Mouse (Mus musculus) R1 (cell line): ENCODE measurements around the gene Farp1.

ENCODE experiments used
- DNase-seq: peaks from one replicate; pipeline ENCODE4 v3.0.0-alpha.2; 2018; ENCODE audit warnings: low read depth, low spot score

The Farp1 gene

DNA sequence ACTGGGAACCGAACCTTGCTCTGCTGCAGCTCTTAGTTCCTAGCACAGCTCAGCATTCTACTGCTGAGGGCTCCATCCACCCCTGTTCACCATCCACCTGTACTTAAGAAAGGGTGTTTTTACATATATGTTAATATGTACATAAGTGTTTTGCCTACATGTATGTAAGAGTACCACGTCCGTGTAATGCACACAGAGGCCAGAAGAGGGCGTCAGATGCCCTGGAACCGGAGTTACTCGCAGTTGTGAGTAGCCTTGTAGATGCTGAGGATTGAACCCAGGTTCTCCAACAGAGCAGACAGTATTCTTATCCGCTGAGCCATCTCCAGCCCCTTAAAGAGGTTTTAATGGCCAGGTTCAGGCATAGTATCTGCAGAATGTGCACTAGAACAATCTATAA lies 183.6 kb downstream of the Farp1 start:
- DNase-seq = peak; percentile 68

GRCm38 (mm10) chr14:121219226-121220039 lies 184.4 kb downstream of the Farp1 start:
- peak; percentile 56 for DNase-seq

DNA sequence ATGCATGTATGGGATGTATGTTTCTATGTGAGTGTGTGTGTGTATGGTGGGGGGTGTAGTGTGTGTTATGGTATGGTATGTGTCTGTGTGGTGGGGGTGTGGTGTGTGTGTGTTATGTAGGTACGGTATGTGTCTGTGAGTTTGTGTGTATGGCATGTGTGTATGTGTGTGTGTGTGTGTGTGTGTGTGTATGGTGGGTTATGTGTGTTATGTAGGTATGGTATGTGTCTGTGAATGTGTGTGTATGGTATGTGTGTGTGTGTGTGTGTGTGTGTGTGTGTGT lies 185.0 kb downstream of the Farp1 start:
- DNase-seq = no peak

GRCm38 (mm10) chr14:121220723-121221122 lies 185.7 kb downstream of the Farp1 start:
- DNase-seq = peak; percentile 47

DNA sequence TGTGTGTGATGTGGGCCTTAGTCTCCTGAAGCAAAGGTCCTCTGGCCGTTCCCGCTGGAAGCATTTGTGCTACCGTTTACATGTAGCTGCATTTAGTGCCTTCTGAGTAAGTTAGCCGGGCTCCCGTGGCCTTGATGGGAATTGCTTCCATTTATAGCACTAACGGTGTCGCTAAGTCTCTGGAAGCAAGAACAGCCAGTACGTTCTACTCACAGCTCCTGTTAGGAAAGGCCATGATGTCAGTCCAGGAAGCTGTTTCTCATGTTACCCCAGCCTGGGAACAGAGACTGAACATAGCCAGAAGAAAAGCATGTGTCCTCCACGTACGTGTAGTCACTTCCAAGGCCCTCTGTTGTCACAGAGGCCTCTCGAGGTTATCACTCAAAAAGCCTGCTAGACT lies 190.8 kb downstream of the Farp1 start:
- no peak for DNase-seq

- no peak for DNase-seq
These were observed 194.2 kb downstream of the Farp1 start for GRCm38 (mm10) chr14:121229036-121229773.

GRCm38 (mm10) chr14:121231232-121231631 lies 196.2 kb downstream of the Farp1 start:
- no peak for DNase-seq

DNA sequence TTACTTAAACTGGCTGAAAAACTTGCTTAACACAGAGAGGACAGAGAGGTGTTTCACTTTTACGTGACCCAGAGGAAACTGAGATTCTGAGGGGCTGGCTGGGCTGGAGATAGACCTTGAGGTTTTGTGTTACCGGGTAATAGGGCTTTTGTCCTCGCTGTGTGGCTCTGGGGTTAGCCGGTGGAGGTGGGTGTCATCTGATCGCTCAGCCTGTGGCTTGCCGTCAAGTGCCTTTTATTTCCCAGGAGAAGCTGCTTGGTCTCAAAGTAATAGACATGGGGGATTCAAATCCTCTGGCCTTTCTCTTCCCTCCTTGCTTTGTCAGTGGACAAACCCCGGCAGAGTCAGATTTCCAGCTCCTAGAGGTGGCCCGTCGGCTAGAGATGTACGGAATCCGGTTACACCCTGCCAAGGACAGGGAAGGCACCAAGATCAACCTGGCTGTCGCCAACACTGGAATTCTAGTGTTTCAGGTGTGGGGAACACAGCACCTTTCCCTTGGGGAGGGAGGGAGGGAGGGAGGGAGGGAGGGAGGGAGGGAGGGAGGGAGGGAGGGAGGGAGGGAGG lies 199.8 kb downstream of the Farp1 start:
- DNase-seq = no peak

GRCm38 (mm10) chr14:121236736-121237135 lies 201.7 kb downstream of the Farp1 start:
- no peak for DNase-seq

- DNase-seq = no peak
These were observed 203.7 kb downstream of the Farp1 start for GRCm38 (mm10) chr14:121238727-121239126.

DNA sequence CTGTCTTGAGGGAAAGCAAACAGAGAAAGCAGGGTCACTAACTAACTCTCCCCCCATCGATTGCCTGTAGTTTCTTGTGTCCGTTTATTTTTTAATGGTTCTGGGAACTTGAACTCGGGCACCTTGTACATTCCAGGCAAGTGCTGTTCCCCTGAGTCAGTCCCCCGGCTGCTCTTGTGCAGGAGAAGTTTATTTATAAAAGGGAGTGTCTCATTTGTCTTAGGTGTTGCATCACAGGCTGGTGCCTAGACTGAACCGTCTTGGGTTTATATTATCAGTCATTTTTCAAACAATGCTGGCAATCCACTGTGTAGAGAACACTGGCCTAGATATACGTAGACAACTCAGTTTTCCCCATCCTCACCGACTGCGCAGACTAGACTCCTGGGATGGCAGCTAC lies 204.4 kb downstream of the Farp1 start:
- DNase-seq = no peak

GRCm38 (mm10) chr14:121244104-121244503 lies 209.1 kb downstream of the Farp1 start:
- no peak for DNase-seq

- DNase-seq = no peak
These were observed 211.2 kb downstream of the Farp1 start for GRCm38 (mm10) chr14:121246048-121246731.

DNA sequence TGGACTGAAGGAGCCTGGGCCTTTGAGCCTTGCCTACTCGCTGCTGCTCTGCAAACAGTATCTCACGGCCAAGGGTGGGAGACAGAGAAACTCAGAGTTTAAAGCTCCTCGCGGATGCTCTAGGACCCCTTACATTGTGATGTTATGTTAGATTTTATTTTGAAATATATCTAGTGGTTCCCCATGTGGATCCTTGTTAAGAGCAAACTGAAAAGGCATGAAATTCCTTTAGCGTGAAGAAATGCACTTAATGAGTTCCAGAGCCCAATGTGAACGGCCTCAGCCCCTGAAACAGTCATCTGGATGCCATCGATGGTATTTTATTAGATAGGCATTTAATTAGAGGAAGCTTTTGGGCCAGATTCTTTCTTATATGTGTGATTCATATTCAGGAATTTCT lies 212.3 kb downstream of the Farp1 start:
- DNase-seq = no peak

GRCm38 (mm10) chr14:121248346-121248745 lies 213.3 kb downstream of the Farp1 start:
- DNase-seq = no peak

GRCm38 (mm10) chr14:121251099-121251498 lies 216.1 kb downstream of the Farp1 start:
- no peak for DNase-seq

DNA sequence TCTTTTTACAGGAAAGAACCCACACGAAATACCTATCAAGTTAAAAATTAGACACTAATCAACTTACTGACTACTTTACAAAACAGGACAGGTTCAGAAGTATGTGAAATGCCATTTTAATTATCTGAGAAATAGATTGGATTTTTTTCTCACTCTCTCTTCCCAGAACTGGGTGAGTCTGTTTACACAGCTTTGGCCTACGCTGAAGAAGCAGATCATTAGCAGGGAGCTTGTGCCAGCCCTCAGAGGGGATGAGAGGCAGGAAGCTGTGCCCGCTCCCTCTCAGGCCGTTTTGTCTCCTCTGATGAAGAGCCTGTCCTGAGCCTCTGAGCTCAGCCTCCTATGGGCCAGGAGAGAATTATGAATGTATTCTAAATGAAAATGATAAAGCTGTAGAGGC lies 216.7 kb downstream of the Farp1 start:
- no peak for DNase-seq

DNA sequence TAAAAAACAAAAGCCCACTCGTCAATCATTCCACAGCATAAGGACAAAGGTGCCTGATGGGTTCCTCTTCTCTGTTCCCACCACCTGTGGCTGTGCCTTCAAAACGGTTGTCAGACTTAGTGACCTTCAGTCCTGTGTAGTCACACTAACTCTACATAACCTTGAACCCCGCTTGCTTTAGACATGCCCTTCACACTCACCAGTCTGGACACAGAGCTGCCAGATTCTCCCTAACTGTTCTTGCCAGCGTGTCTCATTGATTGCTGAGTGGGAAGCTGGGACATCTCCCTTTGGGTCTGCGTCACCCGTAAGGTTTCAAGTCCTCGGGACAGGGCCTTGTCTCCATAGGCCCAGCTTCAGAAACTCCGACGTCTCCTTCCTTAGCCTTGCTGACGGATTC lies 217.5 kb downstream of the Farp1 start:
- DNase-seq = no peak

DNA sequence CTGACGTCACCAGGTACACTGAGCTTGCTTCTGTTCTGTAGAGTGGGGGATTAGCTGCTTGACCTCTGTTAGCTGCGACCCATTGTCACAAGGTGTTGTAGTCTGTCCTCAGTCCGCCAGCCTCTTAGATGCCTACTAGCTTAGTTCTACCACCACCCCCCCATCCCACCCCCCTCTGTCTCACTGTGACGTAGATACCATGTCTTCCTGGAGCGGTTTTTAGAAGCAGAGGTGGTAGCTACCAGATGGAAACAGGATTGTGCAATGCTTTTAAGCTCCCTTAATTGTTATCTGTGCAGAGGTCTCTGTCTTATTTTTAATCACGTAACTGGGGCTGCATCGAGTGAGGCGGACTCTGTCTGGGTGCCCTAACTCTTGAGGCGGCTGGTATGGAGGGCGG lies 219.9 kb downstream of the Farp1 start:
- DNase-seq = no peak

GRCm38 (mm10) chr14:121255469-121255868 lies 220.5 kb downstream of the Farp1 start:
- no peak for DNase-seq

- no peak for DNase-seq
These were observed 221.9 kb downstream of the Farp1 start for GRCm38 (mm10) chr14:121256896-121257295.

- no peak for DNase-seq
These were observed 224.3 kb downstream of the Farp1 start for GRCm38 (mm10) chr14:121259332-121259731.
